Mouse (Mus musculus): ENCODE results near the gene Zfp366. TPM values are rescaled to one million over a fixed set of nuclear protein-coding genes. Genes with fewer than 3 reads are reported as not detected.

Zfp366 gene
- polyA plus RNA-seq, 1 experiment from 2014 or later = 0.76 TPM

DNA sequence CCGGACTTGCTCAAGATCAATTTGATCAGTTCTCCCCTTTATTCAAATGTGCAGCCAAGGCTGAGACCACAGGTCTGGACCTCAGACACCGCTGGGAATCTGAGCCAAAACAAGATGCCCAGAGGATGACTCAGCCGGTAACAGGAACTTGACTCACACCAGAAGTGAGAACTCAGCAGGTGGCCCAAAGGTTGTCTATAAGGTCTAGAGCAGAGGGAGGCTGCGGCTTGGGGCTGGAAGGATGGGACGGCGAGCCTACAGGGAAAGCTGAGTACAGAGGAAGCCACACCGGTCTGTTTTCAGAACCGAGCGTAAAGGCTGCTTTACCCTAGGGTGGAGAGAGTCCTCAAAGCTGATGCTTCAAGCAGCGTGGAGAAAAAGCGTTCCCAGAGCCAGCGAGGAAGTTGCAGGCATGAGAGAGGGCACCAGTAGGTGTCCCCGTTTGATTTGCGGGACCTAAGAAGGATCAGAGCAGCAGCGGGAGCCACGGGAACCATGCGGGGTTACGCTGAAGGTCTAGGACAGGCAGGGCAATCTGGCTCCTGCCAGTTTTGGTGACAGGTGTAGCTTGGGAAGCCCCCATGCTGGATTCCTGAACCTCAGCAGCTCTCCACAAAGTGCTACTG, 32.2 kb upstream of the Zfp366 start:
- DNase-seq (ENCODE audit: low spot score) = peak; percentile 5
- WGBS = 25% methylated on average over 18 of the region's 18 CpGs
- H3K9ac ChIP-seq (replicated peaks; ENCODE audit: low read length) = no peak overlapping the region

DNA sequence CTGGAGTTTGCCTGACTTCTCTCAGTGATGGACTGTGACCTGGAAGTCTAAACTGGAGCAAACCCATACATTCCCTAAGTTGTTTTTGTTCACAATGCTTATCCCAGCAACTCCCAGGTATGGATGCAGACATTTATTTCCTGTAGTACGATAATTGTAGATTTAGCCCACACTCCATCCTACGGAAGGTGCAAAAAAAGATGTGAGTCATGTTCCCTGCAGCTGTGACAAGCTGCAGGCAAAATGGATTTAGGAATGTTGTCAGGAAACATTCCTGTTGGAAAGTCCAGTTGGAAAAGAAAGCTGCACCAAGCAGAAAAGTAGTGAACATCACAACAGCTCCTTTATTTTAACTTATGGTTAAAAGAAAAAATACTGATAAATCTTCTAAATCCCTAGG, 26.9 kb upstream of the Zfp366 start:
- ATAC-seq (replicated peaks; ENCODE audit: insufficient number of reproducible peaks, low FRiP score, low TSS enrichment, low read depth) = no peak

More for the DNA sequence above, 32.2 kb upstream of the Zfp366 start:
- Histone ChIP-seq H3K36me3 (replicated peaks; ENCODE audit: control insufficient read depth, insufficient read depth, low read depth, low read length) (no peaks in the 10 kb centered on the region), H3K9me3 (replicated peaks; ENCODE audit: control insufficient read depth, low read length) (no peaks in the 10 kb centered on the region), H3K27ac (replicated peaks; ENCODE audit: low read depth, low read length) (no peak overlapping the region), H3K4me1 (ENCODE audit: control insufficient read depth, insufficient read depth, low read length) (no peaks in the 10 kb centered on the region), H3K4me3 (ENCODE audit: low read depth, low read length) (no peak overlapping the region), H3K4me2 (ENCODE audit: low read depth, low read length) (no peak overlapping the region), H3K27me3 (ENCODE audit: control insufficient read depth, insufficient read depth, low read length) (no peaks in the 10 kb centered on the region)
- ATAC-seq (replicated peaks; ENCODE audit: insufficient number of reproducible peaks, low FRiP score, low TSS enrichment, low read depth) = no peak

DNA sequence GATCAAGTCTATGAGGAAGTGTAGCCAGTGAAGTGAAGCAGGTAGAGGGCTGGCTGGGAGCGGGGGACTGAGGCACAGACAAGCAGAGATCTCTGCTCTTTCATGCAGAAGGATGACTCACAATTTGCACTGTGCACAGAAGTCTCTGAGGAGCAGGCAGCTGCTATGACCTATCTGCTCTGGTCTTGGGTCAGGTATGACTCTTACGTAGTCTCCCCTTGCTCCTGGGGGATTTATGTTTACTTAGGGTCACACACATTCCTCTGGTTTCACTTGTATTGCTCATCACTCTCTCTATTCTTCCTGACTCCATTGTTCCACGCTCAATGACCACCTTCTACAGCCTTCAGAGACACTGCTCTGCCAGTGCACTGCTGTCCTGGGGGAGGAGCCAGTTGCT, 25.9 kb upstream of the Zfp366 start:
- Histone ChIP-seq H3K27me3 (ENCODE audit: control insufficient read depth, insufficient read depth, low read length) (no peaks in the 10 kb centered on the region), H3K9ac (replicated peaks; ENCODE audit: low read length) (no peak overlapping the region), H3K4me2 (ENCODE audit: low read depth, low read length) (no peak overlapping the region), H3K27ac (replicated peaks; ENCODE audit: low read depth, low read length) (no peak overlapping the region), H3K4me1 (ENCODE audit: control insufficient read depth, insufficient read depth, low read length) (no peaks in the 10 kb centered on the region), H3K36me3 (replicated peaks; ENCODE audit: control insufficient read depth, insufficient read depth, low read depth, low read length) (no peaks in the 10 kb centered on the region), H3K9me3 (replicated peaks; ENCODE audit: control insufficient read depth, low read length) (no peaks in the 10 kb centered on the region), H3K4me3 (ENCODE audit: low read depth, low read length) (no peak overlapping the region)
- ATAC-seq (replicated peaks; ENCODE audit: insufficient number of reproducible peaks, low FRiP score, low TSS enrichment, low read depth) (no peak), DNase-seq (ENCODE audit: low spot score) (no peak)
- WGBS = 76% methylated on average over 3 of the region's 3 CpGs

More for the DNA sequence above, 26.9 kb upstream of the Zfp366 start:
- no peaks in the 10 kb centered on the region for H3K27me3 ChIP-seq (ENCODE audit: control insufficient read depth, insufficient read depth, low read length)
- H3K36me3 ChIP-seq (replicated peaks; ENCODE audit: control insufficient read depth, insufficient read depth, low read depth, low read length) = no peaks in the 10 kb centered on the region
- 92% methylated on average over 2 of the region's 2 CpGs for WGBS
- no peak overlapping the region for H3K27ac ChIP-seq (replicated peaks; ENCODE audit: low read depth, low read length)
- no peak overlapping the region for H3K9ac ChIP-seq (replicated peaks; ENCODE audit: low read length)
- H3K9me3 ChIP-seq (replicated peaks; ENCODE audit: control insufficient read depth, low read length) = no peaks in the 10 kb centered on the region
- no peaks in the 10 kb centered on the region for H3K4me1 ChIP-seq (ENCODE audit: control insufficient read depth, insufficient read depth, low read length)
- no peak for DNase-seq (ENCODE audit: low spot score)
- no peak overlapping the region for H3K4me3 ChIP-seq (ENCODE audit: low read depth, low read length)
- no peak overlapping the region for H3K4me2 ChIP-seq (ENCODE audit: low read depth, low read length)

DNA sequence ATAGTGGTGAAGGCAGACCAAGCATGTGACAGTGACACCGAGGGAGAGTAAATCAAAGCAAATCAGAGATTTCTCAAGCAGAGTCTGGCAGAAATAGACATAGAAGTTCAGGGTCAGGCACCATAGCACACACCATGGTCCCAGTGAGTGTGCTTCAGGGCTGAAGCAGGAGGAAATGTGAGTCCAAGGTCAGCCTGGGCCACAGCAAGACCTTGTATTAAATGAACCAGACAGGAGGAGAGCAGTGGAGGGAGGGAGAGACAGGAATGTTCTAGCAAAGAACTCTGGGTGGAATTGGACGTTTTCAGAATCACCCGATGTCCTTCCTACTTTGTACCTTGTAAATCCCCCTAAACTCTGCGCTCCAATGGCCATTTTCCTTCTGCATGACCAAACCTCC, 21.6 kb upstream of the Zfp366 start:
- H3K27ac ChIP-seq (replicated peaks; ENCODE audit: low read depth, low read length) = no peak overlapping the region
- no peak overlapping the region for H3K4me3 ChIP-seq (ENCODE audit: low read depth, low read length)
- H3K4me2 ChIP-seq (ENCODE audit: low read depth, low read length) = no peak overlapping the region
- H3K9me3 ChIP-seq (replicated peaks; ENCODE audit: control insufficient read depth, low read length) = no peaks in the 10 kb centered on the region
- ATAC-seq (replicated peaks; ENCODE audit: insufficient number of reproducible peaks, low FRiP score, low TSS enrichment, low read depth) = peak; percentile 48; the same call in 1 of the 2 replicates
- H3K4me1 ChIP-seq (ENCODE audit: control insufficient read depth, insufficient read depth, low read length) = no peaks in the 10 kb centered on the region
- no peak for DNase-seq (ENCODE audit: low spot score)
- H3K36me3 ChIP-seq (replicated peaks; ENCODE audit: control insufficient read depth, insufficient read depth, low read depth, low read length) = no peaks in the 10 kb centered on the region
- no peaks in the 10 kb centered on the region for H3K27me3 ChIP-seq (ENCODE audit: control insufficient read depth, insufficient read depth, low read length)
- no peak overlapping the region for H3K9ac ChIP-seq (replicated peaks; ENCODE audit: low read length)
- 73% methylated on average over 4 of the region's 4 CpGs for WGBS

DNA sequence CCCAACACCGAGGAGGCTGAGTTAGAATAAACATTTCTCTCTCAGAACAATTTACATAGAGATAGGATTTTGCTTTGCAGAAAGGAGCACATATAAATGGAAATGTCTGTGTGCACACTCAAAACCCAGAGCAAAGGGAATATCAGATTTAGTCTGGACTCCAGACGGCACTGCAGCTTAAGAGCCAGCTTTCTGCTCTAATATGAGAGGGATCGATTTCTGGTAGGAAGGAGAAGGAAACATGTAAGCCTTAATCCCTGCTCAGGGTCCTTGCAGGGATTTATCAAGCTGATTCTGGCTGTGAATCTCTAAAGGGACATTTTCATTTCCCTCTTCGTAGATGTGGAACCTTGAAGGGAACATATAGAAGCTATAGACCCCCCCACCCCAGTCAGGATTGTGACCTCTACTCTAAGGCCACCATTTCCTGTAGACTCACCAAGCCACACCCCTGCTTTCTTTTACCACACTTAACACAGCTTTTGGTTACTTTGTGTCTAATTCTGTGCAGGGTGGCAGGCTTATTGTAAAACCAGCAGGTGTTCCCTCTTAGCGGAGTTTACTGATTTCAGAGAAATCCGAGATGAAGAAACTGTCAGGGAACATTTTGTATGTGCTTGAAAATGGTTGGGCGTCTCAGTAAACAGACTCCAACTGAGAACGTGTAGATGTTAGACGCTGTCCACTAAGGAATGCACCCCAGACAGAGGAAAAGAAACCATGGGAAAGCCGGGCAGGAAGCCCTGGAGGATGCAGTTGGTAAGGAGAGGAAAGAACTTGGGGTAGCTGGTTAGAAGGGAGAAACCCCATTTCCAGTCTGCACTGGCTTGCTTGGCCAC, 20.9 kb upstream of the Zfp366 start:
- H3K4me3 ChIP-seq (ENCODE audit: low read depth, low read length) = no peak overlapping the region
- no peak overlapping the region for H3K4me2 ChIP-seq (ENCODE audit: low read depth, low read length)
- no peaks in the 10 kb centered on the region for H3K9me3 ChIP-seq (replicated peaks; ENCODE audit: control insufficient read depth, low read length)
- no peak overlapping the region; the same call in 1 of the 2 replicates for H3K27ac ChIP-seq (replicated peaks; ENCODE audit: low read depth, low read length)
- peak; percentile 38 for DNase-seq (ENCODE audit: low spot score)
- H3K4me1 ChIP-seq (ENCODE audit: control insufficient read depth, insufficient read depth, low read length) = no peaks in the 10 kb centered on the region
- no peaks in the 10 kb centered on the region for H3K27me3 ChIP-seq (ENCODE audit: control insufficient read depth, insufficient read depth, low read length)
- no peak for ATAC-seq (replicated peaks; ENCODE audit: insufficient number of reproducible peaks, low FRiP score, low TSS enrichment, low read depth)
- WGBS = 28% methylated on average over 10 of the region's 10 CpGs
- H3K9ac ChIP-seq (replicated peaks; ENCODE audit: low read length) = no peak overlapping the region
- no peaks in the 10 kb centered on the region for H3K36me3 ChIP-seq (replicated peaks; ENCODE audit: control insufficient read depth, insufficient read depth, low read depth, low read length)

DNA sequence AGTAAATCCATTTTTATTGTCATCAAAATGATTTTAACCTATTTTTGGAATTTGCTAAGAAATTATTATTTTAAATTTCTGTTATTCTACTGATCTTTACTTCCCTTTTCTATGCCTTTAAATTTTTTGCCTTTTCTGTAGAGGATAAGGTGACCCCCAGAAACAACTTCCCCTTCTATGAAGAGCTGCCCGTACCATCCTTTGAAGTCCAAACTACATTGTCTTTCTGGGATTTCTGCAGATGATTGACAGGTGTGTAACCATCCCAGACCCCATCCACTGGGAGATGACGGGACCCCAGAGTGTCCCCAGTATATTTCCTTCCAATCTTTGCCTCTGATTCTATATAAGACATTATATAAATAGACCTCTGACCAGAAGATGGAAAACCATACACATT, 20.3 kb upstream of the Zfp366 start:
- no peaks in the 10 kb centered on the region for H3K9me3 ChIP-seq (replicated peaks; ENCODE audit: control insufficient read depth, low read length)
- H3K9ac ChIP-seq (replicated peaks; ENCODE audit: low read length) = no peak overlapping the region
- H3K4me3 ChIP-seq (ENCODE audit: low read depth, low read length) = no peak overlapping the region
- DNase-seq (ENCODE audit: low spot score) (no peak), ATAC-seq (replicated peaks; ENCODE audit: insufficient number of reproducible peaks, low FRiP score, low TSS enrichment, low read depth) (no peak)
- H3K36me3 ChIP-seq (replicated peaks; ENCODE audit: control insufficient read depth, insufficient read depth, low read depth, low read length) = no peaks in the 10 kb centered on the region
- WGBS = 78% methylated on average over 2 of the region's 2 CpGs
- H3K27me3 ChIP-seq (ENCODE audit: control insufficient read depth, insufficient read depth, low read length) = no peaks in the 10 kb centered on the region
- H3K4me1 ChIP-seq (ENCODE audit: control insufficient read depth, insufficient read depth, low read length) = no peaks in the 10 kb centered on the region
- H3K27ac ChIP-seq (replicated peaks; ENCODE audit: low read depth, low read length) = no peak overlapping the region
- no peak overlapping the region for H3K4me2 ChIP-seq (ENCODE audit: low read depth, low read length)

DNA sequence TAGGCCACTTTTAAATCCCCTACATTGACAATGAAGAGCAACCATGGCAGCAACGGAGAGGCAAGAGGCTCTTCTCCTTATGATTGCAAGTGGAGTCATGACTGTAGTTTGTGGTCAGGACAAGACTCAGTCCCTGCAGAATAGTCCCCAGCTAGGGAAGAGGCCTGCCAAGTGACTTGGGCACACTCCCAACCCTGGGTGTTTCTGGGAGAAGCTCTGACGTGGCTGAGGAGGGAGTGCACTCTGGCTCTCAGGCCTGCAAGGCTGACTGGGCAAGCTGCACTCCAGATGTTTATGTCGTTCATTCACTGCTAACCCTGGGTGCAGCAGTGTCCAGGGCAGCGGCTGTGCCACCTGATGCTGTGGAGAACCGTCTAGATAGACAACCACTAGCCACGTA, 15.2 kb upstream of the Zfp366 start:
- Histone ChIP-seq H3K36me3 (replicated peaks; ENCODE audit: control insufficient read depth, insufficient read depth, low read depth, low read length) (no peaks in the 10 kb centered on the region), H3K4me1 (ENCODE audit: control insufficient read depth, insufficient read depth, low read length) (no peaks in the 10 kb centered on the region), H3K4me3 (ENCODE audit: low read depth, low read length) (no peak overlapping the region), H3K4me2 (ENCODE audit: low read depth, low read length) (no peak overlapping the region), H3K27me3 (ENCODE audit: control insufficient read depth, insufficient read depth, low read length) (no peaks in the 10 kb centered on the region), H3K27ac (replicated peaks; ENCODE audit: low read depth, low read length) (no peak overlapping the region), H3K9me3 (replicated peaks; ENCODE audit: control insufficient read depth, low read length) (no peaks in the 10 kb centered on the region), H3K9ac (replicated peaks; ENCODE audit: low read length) (no peak overlapping the region)
- ATAC-seq (replicated peaks; ENCODE audit: insufficient number of reproducible peaks, low FRiP score, low TSS enrichment, low read depth) = no peak
- no peak for DNase-seq (ENCODE audit: low spot score)
- 68% methylated on average over 6 of the region's 6 CpGs for WGBS

DNA sequence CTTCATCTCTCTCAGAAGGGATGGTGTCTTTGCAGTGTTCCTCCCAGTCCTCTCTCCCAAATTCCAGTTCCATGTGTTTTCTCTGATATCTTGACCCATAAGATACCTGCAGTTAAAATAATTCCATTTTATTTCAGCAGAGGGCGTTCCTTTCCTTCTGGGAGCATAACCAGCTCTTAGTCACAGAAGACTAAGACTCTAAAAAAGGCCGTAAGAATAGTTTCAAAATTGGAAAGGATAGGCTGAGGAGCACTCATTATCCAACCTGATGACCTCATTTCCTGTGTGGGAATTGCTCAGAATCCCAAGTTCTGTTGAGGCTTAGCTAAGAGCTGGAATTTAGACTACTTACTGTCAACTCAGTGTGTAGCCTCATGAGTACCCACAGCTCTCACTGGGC, 14.3 kb upstream of the Zfp366 start:
- Histone ChIP-seq H3K4me2 (ENCODE audit: low read depth, low read length) (no peak overlapping the region), H3K9me3 (replicated peaks; ENCODE audit: control insufficient read depth, low read length) (no peaks in the 10 kb centered on the region), H3K9ac (replicated peaks; ENCODE audit: low read length) (no peak overlapping the region), H3K27me3 (ENCODE audit: control insufficient read depth, insufficient read depth, low read length) (no peaks in the 10 kb centered on the region), H3K4me1 (ENCODE audit: control insufficient read depth, insufficient read depth, low read length) (no peaks in the 10 kb centered on the region), H3K36me3 (replicated peaks; ENCODE audit: control insufficient read depth, insufficient read depth, low read depth, low read length) (no peaks in the 10 kb centered on the region), H3K4me3 (ENCODE audit: low read depth, low read length) (no peak overlapping the region), H3K27ac (replicated peaks; ENCODE audit: low read depth, low read length) (no peak overlapping the region)
- peak; percentile 56 for DNase-seq (ENCODE audit: low spot score)
- ATAC-seq (replicated peaks; ENCODE audit: insufficient number of reproducible peaks, low FRiP score, low TSS enrichment, low read depth) = no peak
- whole genome bisulfite sequencing = 37% methylated on average over 2 of the region's 2 CpGs
